Mouse (Mus musculus): ENCODE measurements around the gene Zp2. TPM values are rescaled to one million over a fixed set of nuclear protein-coding genes. Genes with fewer than 3 reads are reported as not detected.

Zp2 gene
- total RNA-seq, 2 experiments from 2014 or later = not detected

- no peak for ATAC-seq (ENCODE audit: poor library complexity, severe bottlenecking)
Observed at GRCm38 (mm10) chr7:120150257-120150656, 5.2 kb upstream of the Zp2 start.

GRCm38 (mm10) chr7:120142743-120143142 lies 2.3 kb downstream of the Zp2 start:
- no peak for ATAC-seq (ENCODE audit: poor library complexity, severe bottlenecking)

- no peak for ATAC-seq (ENCODE audit: poor library complexity, severe bottlenecking)
Observed at GRCm38 (mm10) chr7:120128951-120129350, 16.1 kb downstream of the Zp2 start.

DNA sequence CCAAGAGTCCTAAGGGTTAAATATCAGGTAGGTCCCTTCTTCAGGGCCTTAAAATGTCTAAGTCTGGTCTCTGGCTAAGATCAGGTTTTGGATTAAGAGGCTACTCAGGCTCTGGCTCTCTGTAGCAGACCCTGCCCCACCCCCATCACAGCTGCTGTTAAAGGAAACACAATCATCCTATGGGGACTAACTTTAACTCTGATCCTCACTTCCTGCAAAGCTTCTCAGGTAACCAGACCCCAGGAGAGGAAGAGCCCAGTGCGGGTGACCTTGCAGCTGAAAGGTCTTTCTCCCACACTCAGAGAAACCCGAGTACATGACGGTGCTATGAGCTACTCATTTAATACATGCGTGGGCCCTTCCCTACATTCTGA lies 17.4 kb downstream of the Zp2 start:
- no peak for ATAC-seq (ENCODE audit: poor library complexity, severe bottlenecking)

DNA sequence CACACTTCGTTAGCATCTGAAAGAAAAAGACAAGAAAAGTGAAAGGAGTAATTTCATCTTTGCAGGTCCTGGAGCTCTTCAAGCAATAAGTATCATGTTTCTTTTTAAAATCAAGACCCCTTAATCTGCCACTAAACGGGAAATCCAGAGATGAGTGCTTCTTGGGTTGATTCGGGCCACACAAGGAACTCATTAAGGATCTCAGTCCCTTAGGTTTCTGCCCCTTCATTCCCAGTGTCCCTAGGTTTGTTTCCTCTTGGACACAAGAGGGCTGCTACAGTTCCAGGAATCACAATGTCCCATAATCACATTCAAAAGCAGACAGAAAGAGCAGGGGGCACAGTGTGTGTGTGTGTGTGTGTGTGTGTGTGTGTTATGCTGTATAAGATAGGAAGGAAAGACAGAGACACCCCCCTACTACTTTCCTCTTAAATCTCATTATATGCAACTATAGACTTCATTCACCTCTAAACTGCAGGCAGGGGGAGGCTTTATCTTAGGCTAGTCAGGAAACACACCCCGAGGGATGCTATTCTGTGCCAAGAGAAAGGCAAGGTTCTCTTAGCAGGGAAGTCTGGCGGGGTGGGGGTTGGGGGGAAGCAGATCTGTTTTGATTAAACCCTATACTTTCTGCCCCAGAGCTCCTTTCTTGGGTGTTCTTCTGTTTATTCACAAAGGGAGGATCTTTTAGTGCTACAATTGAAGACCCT lies 18.0 kb downstream of the Zp2 start:
- ATAC-seq (ENCODE audit: poor library complexity, severe bottlenecking) = no peak

DNA sequence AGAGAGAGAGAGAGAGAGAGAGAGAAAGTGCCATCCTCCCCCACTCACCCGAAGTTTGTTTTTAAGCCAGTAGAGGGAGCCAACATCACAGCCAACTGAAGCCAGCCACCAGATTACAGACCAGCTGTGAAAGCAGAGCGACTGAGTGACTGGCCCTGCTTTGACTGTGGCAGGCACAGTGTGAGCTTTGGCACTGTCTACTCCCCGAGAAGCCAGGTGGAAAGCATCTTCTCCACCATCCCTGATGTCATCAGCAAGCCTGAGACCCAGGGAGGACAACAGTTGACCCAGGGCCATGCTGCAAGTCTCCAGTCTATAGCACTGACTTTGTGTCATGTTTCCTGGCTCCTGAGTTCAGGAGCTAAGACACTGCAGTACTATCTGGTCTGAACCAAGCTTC lies 20.2 kb downstream of the Zp2 start:
- peak; percentile 73 for ATAC-seq (ENCODE audit: poor library complexity, severe bottlenecking)

DNA sequence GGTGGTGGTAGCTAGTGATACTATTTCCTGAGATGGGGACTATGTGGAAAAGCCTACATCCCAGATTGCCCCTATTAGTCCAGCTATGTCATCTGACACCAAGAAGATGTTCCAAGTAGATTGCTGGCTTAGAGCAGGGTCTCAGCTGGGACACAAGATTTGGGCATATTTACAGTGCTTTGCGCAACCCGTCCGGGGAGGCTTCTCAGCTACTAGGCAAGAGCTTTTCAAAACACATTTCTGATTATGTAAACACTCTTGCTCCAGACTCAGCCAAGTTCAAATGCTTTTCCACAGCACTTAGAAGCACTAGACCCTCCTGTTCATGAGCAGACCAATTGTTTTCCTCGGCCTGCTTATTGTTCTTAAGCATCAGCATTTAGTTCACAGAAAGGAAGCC lies 21.3 kb downstream of the Zp2 start:
- peak; percentile 37 for ATAC-seq (ENCODE audit: poor library complexity, severe bottlenecking)

GRCm38 (mm10) chr7:120117529-120117928 lies 27.6 kb downstream of the Zp2 start:
- ATAC-seq (ENCODE audit: poor library complexity, severe bottlenecking) = no peak

DNA sequence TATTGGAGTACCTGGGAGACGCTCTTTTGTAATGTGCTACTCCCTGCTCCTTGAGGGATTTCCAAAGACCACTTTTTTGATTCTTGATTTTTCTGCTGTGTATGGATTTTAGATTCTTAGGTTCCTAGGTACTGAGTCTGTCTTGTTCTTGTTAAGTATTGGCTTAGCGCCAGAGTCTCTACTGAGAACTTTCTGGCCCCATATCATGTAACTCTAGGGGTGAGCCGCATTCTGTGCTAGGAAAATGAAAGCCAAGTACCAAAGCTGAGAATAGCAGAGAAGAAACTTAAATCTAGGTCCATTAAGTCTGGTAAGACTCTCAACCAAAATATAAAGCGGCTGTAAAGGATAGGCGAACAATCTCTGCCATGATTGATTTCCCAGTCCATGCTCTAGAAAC lies 28.1 kb downstream of the Zp2 start:
- no peak for ATAC-seq (ENCODE audit: poor library complexity, severe bottlenecking)

DNA sequence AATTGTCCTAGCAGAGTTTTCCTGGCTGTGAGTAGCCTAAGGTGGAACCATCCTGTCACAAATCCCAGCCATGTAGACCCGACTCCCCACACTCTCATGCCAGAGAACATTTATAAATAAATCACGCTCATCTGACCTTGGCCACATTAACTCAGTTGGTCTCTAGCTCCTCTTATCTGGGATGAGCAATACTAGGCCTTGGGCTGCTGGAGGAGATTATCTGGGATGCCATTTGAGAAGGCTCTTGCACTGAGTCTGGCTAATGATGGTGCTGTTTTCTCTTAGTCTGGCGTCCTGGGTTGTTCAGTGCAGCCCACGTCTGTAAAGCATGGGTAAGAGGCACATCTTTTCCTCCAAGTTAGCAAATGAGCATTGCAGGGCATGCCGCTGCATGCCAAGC lies 35.4 kb downstream of the Zp2 start:
- no peak for ATAC-seq (ENCODE audit: poor library complexity, severe bottlenecking)

GRCm38 (mm10) chr7:120106356-120106755 lies 38.7 kb downstream of the Zp2 start:
- ATAC-seq (ENCODE audit: poor library complexity, severe bottlenecking) = no peak

- no peak for ATAC-seq (ENCODE audit: poor library complexity, severe bottlenecking)
Observed at GRCm38 (mm10) chr7:120104975-120105374, 40.1 kb downstream of the Zp2 start.

DNA sequence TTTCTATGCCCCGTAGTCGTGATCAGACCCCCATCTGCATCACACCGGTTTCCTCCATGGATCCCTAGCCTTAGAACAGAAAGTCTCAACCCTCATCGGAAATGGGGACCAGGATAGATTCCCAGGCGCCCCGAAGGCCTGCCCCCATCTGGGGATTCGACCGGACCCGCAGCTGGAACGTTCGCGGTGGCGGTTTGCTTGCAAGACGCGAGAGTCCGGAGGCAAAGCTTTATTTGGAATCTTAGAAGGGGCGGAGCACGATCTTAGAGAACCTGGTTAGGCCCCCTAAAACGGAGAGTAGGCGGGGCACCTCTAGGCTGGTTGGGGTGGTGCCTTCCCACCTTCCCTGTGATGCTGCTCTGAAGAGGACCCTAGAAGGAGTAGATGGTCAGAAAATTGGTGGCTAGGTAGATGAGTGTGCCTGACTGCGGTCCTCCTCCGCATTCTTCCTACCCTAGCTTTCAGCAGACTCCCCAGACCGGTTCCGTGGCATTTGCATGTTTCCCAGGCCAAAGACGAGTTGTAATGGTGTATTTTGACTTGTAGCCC lies 42.0 kb downstream of the Zp2 start:
- ATAC-seq (ENCODE audit: poor library complexity, severe bottlenecking) = 0 out of 2 replicates have a peak, but pooled peaks have one; percentile 1

- ATAC-seq (ENCODE audit: poor library complexity, severe bottlenecking) = peak; percentile 85
Observed at GRCm38 (mm10) chr7:120102164-120102972, 42.7 kb downstream of the Zp2 start, which contains the start of gene Tmem159. Gene Tmem159 (plus strand): TSS chr7:120102353.

GRCm38 (mm10) chr7:120098403-120098802 lies 46.7 kb downstream of the Zp2 start:
- ATAC-seq (ENCODE audit: poor library complexity, severe bottlenecking) = peak; percentile 51

- peak; percentile 38 for ATAC-seq (ENCODE audit: poor library complexity, severe bottlenecking)
Observed at GRCm38 (mm10) chr7:120097845-120098244, 47.2 kb downstream of the Zp2 start.

- ATAC-seq (ENCODE audit: poor library complexity, severe bottlenecking) = no peak
Observed at GRCm38 (mm10) chr7:120095180-120095579, 49.9 kb downstream of the Zp2 start, which contains the start of gene Dnah3. Gene Dnah3 (minus strand): TSS chr7:120095280.

GRCm38 (mm10) chr7:120094216-120094615 lies 50.9 kb downstream of the Zp2 start:
- no peak for ATAC-seq (ENCODE audit: poor library complexity, severe bottlenecking)

DNA sequence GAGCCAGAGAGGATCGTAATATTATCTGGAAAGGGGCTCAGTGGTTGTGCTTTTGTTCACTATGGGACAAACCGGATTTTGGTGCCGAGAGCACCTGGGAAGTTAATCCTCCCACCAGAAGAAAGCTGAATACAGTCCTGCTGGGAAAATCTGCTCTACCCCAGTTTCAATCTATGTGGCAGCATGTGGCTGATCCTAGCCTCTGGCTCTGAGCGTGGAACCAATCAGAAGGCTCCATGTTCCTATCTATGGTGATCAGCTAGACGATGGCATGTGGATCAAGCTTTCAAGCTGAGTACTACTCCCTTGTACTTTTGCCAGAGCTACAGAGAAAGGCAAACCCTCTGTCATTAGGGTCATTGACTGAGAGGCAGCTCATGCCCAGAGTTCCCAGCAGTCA lies 52.1 kb downstream of the Zp2 start:
- ATAC-seq (ENCODE audit: poor library complexity, severe bottlenecking) = no peak

DNA sequence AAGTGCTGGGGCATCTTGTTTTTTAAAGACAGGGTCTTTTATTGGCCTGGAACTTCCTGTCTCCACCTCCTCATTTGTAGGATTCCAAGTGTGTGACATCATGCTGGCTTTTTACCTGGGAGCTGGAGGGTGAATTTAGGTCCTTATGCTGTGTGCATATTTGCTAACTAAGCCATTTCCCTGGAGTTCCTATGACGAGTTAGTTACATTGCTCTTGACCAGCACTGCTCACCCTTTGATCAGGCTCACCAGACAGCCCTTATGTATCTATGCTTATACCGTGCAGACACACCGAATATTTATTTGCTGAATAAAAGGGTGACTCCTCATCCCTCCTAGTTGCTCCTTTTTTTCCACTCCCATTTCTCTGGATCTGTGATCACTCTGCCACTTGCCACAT lies 64.9 kb downstream of the Zp2 start:
- ATAC-seq (ENCODE audit: poor library complexity, severe bottlenecking) = no peak
